Mouse (Mus musculus) urinary bladder, postnatal 0 days (tissue): Measurements from ENCODE around the gene Mgrn1. TPM values are rescaled to one million over a fixed set of nuclear protein-coding genes. Genes with fewer than 3 reads are reported as not detected.

Source experiments
- polyA plus RNA-seq: library from polyadenylated mRNA; unstranded; fragments of >200 nt; fragmentation: Nextera tagmentation; extraction: Ambion mirVana; gene quantifications from 2 replicates; pipeline ENCODE4 v1.2.1, GENCODE M21; 2015

The Mgrn1 gene
- 56.0 and 61.4 TPM in 2 replicates for polyA plus RNA-seq

GRCm38 (mm10) chr16:4885760-4886689 is at the start of gene Mgrn1:
Gene Mgrn1 (plus strand): TSS chr16:4886249.

GRCm38 (mm10) chr16:4880136-4880825 is 5.8 kb upstream of the Mgrn1 start, which contains the start of gene Ubald1:
Gene Ubald1 (minus strand): TSS chr16:4880315.

GRCm38 (mm10) chr16:4938461-4938860 is 52.4 kb downstream of the Mgrn1 start, which contains the start of gene Nudt16l1:
Gene Nudt16l1 (plus strand): TSS chr16:4938761.

GRCm38 (mm10) chr16:4963797-4964709 is 78.0 kb downstream of the Mgrn1 start, which contains the start of gene Anks3:
Gene Anks3 (minus strand): TSS chr16:4964205.

Other genes starting within 250 kb of the Mgrn1 start
- 10.8 and 12.9 TPM in 2 replicates for gene Vasn, start 246.3 kb upstream of the Mgrn1 start, polyA plus RNA-seq
- gene Dnaja3, start 246.3 kb upstream of the Mgrn1 start, polyA plus RNA-seq: 39.2 and 42.6 TPM in 2 replicates
- 7.2 and 9.6 TPM in 2 replicates for gene Coro7, start 206.5 kb upstream of the Mgrn1 start, polyA plus RNA-seq
- gene Nmral1, start 166.9 kb upstream of the Mgrn1 start, polyA plus RNA-seq: 10.9 and 11.2 TPM in 2 replicates
- 48.5 and 51.6 TPM in 2 replicates for gene Hmox2, start 159.9 kb upstream of the Mgrn1 start, polyA plus RNA-seq
- 30.5 and 33.2 TPM in 2 replicates for gene Cdip1, start 96.0 kb upstream of the Mgrn1 start, polyA plus RNA-seq
- 0.35 and 0.69 TPM in 2 replicates for gene 4930562C15Rik, start 50.8 kb upstream of the Mgrn1 start, polyA plus RNA-seq
- gene Ubald1, start 5.9 kb upstream of the Mgrn1 start, polyA plus RNA-seq: 41.6 and 42.7 TPM in 2 replicates
- gene Nudt16l1, start 52.5 kb downstream of the Mgrn1 start, polyA plus RNA-seq: 72.2 and 77.5 TPM in 2 replicates
- gene Anks3, start 78.0 kb downstream of the Mgrn1 start, polyA plus RNA-seq: 23.7 and 25.9 TPM in 2 replicates
- gene Sept12, start 111.6 kb downstream of the Mgrn1 start, polyA plus RNA-seq: 0.13 TPM in 1 of 2 replicates, not detected in the other
- 29.1 and 30.4 TPM in 2 replicates for gene Smim22, start 121.0 kb downstream of the Mgrn1 start, polyA plus RNA-seq
- 27.5 and 28.3 TPM in 2 replicates for gene Rogdi, start 127.3 kb downstream of the Mgrn1 start, polyA plus RNA-seq
- gene Glyr1, start 163.6 kb downstream of the Mgrn1 start, polyA plus RNA-seq: 65.0 and 69.5 TPM in 2 replicates
- 9.1 and 9.8 TPM in 2 replicates for gene Ubn1, start 163.8 kb downstream of the Mgrn1 start, polyA plus RNA-seq
- gene Ppl, start 246.2 kb downstream of the Mgrn1 start, polyA plus RNA-seq: 16.6 and 18.5 TPM in 2 replicates